Mouse (Mus musculus): Measurements from ENCODE around the gene Gm10799. TPM values are rescaled to one million over a fixed set of nuclear protein-coding genes. Genes with fewer than 3 reads are reported as not detected.
"Not testable (repeated sequence)": the region's sequence is repeated elsewhere in the genome, so short reads cannot be mapped to it uniquely, and the experiment has no call there.

Gene Gm10799
- not detected in 2 replicates for polyA plus RNA-seq (2012; ENCODE audit: insufficient read depth, insufficient read length, missing spikeins)

DNA sequence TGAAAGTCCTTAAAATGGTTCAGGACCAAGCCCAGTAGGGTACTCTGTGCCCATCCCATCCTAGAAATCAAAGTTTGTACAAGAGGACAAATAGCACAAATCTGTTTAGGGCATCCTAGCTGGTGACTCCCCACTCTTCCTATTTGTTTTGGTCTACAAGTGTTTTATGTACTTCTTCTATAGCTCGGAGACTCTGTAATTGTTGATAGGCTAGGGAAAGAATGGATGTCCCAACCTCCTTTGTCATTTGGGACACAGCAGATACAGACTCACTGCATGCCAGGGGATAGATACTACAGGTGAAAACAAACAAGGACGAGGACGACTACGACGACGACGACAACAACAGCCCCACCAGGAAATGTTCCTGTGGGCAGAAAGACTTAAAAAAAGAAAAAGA, at the start of gene Gm10799:
Gene Gm10799, minus strand, starts transcription at position 101 of the 400 bp plus-strand sequence.
- H3K27ac ChIP-seq (ENCODE audit: insufficient read depth, low read depth, low read length); H3K4me1 ChIP-seq (ENCODE audit: control insufficient read depth, insufficient read depth, low read length); H3K4me3 ChIP-seq (ENCODE audit: insufficient read depth, low read length): not testable (repeated sequence)

GRCm38 (mm10) chr2:104117173-104117572, 48.8 kb upstream of the Gm10799 start:
- not testable (repeated sequence) for H3K27ac ChIP-seq (ENCODE audit: insufficient read depth, low read depth, low read length); H3K4me1 ChIP-seq (ENCODE audit: control insufficient read depth, insufficient read depth, low read length); H3K4me3 ChIP-seq (ENCODE audit: insufficient read depth, low read length)

DNA sequence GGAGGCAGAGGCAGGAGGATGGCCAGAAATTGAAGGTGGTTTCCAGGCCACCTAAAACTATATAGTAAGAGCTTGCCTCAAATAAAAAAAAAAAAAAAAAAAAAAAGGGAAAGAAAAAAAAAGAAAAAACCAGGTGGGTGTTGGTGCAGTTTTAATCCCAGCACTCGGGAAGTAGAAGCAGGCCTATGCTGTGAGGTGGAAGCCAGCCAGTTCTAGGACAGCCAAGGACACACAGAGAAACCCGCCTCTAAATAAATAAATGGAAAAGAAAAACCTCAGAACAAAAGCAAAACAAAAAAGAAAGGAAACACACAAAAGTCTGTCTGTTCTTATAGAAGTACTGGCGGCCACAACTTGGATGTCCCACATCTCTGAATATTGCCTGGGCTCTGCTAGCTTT, 46.5 kb upstream of the Gm10799 start:
- TF ChIP-seq POLR2A (IDR thresholded peaks at IDR 0.05; ENCODE audit: borderline replicate concordance, low read depth, low read length) (no peak), CTCF (IDR thresholded peaks at IDR 0.05; ENCODE audit: low read depth, low read length) (no peak)
- H3K4me1 ChIP-seq (ENCODE audit: control insufficient read depth, insufficient read depth, low read length), result peaks cover 13% of the 10 kb centered on the region
- H3K4me3 ChIP-seq (ENCODE audit: insufficient read depth, low read length), result no peak overlapping the region
- H3K27ac ChIP-seq (ENCODE audit: insufficient read depth, low read depth, low read length), result no peak overlapping the region

GRCm38 (mm10) chr2:104113563-104113962, 45.2 kb upstream of the Gm10799 start:
- not testable (repeated sequence) for H3K27ac ChIP-seq (ENCODE audit: insufficient read depth, low read depth, low read length); H3K4me3 ChIP-seq (ENCODE audit: insufficient read depth, low read length)
- H3K4me1 ChIP-seq (ENCODE audit: control insufficient read depth, insufficient read depth, low read length), result peaks cover 22% of the 10 kb centered on the region

DNA sequence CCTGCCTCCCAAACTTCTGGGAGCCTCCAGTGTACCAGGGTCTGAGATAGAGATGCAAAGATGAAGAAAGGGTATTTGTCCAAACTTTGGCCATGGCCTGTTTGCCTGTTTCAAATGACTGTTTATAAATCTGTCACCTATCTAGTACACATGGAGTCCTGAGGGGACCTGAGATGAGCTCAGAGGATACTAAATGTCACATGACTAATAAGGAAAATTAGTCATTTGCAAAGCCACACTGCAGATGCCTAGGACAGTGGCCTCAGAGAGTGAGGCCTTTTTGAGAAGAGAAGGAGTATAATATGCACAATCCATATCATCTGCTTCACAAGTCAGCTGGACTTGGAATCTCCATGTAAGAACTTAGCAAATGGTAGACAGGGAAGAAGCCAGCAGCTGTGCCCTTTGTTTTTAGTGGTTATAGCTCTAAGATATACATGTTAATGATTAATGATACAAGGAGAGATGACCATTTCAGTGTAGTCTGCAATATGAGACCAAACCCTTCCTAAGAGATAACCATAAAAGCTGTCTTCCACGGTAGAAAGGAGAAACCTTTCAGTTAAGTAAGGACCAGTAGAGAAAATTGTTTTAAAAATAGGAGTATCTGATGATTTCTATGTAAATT, 42.9 kb upstream of the Gm10799 start:
- H3K4me1 ChIP-seq (ENCODE audit: control insufficient read depth, insufficient read depth, low read length), result peaks cover 22% of the 10 kb centered on the region
- H3K27ac ChIP-seq (ENCODE audit: insufficient read depth, low read depth, low read length); H3K4me3 ChIP-seq (ENCODE audit: insufficient read depth, low read length): not testable (repeated sequence)

DNA sequence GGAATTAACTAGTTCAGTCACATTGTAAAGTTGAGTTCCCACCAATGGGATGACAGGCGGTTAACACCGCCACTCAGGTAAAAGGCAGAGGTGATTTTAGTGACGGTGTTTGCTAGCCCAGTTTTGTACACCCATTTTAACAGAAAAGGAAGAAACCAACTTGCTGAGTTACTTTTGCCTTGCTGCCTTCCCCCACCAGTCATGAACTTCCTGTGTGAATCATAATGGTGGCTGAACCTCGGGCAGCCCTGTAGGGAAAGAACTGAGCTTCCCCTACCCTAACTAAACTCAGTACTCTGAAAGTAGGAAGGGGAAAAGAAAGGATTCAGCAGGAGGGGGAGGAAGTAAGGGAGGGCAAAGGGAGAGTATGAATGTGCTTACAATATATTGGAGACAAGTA, 41.7 kb upstream of the Gm10799 start:
- Histone ChIP-seq H3K4me3 (ENCODE audit: insufficient read depth, low read length) (no peak overlapping the region), H3K27ac (ENCODE audit: insufficient read depth, low read depth, low read length) (peak overlapping the region; percentile 71), H3K4me1 (ENCODE audit: control insufficient read depth, insufficient read depth, low read length) (peaks cover 25% of the 10 kb centered on the region)
- TF ChIP-seq CTCF (IDR thresholded peaks at IDR 0.05; ENCODE audit: low read depth, low read length) (no peak), POLR2A (IDR thresholded peaks at IDR 0.05; ENCODE audit: borderline replicate concordance, low read depth, low read length) (no peak)

DNA sequence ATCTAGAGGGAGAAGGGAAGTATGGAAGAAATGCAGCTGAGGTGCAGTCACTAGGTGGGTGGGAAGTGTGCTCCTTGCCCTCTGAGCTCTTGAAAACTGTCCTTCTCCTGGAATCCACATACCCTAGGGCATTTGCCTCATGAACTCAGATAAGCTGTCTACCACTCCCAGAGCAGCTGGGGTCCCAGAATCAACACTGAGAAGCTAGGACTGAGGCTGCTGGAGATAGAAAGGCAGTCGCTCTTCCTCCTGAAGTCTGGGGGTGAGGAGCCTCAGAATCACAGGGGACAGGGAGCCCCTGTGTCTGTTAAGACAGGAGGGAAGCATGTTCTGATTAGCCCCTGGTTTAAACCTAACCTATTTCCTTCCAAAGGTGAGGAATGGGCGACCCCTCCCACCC, 41.2 kb upstream of the Gm10799 start:
- H3K27ac ChIP-seq (ENCODE audit: insufficient read depth, low read depth, low read length), result peak overlapping the region; percentile 71
- H3K4me3 ChIP-seq (ENCODE audit: insufficient read depth, low read length), result no peak overlapping the region
- TF ChIP-seq CTCF (IDR thresholded peaks at IDR 0.05; ENCODE audit: low read depth, low read length) (no peak), POLR2A (IDR thresholded peaks at IDR 0.05; ENCODE audit: borderline replicate concordance, low read depth, low read length) (no peak)
- peaks cover 28% of the 10 kb centered on the region for H3K4me1 ChIP-seq (ENCODE audit: control insufficient read depth, insufficient read depth, low read length)

DNA sequence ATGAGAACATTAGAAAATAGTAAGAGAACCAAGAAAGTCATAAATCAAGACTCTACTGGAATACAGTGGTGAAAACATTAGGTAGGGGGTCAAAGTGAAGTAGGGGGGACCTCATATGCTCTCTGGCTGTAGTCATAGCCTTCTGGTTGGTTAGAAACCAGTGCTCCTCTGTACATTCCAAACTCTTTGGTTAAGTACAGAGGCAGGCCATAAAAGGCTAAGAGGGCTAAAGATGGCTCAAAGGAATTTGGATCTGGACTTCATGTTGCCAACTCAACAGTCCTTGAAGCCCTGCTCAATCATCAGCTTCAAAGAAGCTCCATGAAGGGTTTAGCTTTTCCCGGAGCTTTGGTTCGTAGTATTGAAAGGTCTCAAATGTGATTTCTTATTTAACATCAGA, 40.7 kb upstream of the Gm10799 start:
- Histone ChIP-seq H3K4me1 (ENCODE audit: control insufficient read depth, insufficient read depth, low read length) (peaks cover 28% of the 10 kb centered on the region), H3K27ac (ENCODE audit: insufficient read depth, low read depth, low read length) (peak overlapping the region; percentile 71; the same call in 1 of the 2 replicates)
- H3K4me3 ChIP-seq (ENCODE audit: insufficient read depth, low read length), result not testable (repeated sequence)

GRCm38 (mm10) chr2:104104800-104105199, 36.5 kb upstream of the Gm10799 start:
- no peak overlapping the region for H3K4me3 ChIP-seq (ENCODE audit: insufficient read depth, low read length)
- H3K4me1 ChIP-seq (ENCODE audit: control insufficient read depth, insufficient read depth, low read length), result peaks cover 14% of the 10 kb centered on the region
- H3K27ac ChIP-seq (ENCODE audit: insufficient read depth, low read depth, low read length), result no peak overlapping the region
- TF ChIP-seq POLR2A (IDR thresholded peaks at IDR 0.05; ENCODE audit: borderline replicate concordance, low read depth, low read length) (no peak), CTCF (IDR thresholded peaks at IDR 0.05; ENCODE audit: low read depth, low read length) (no peak)

GRCm38 (mm10) chr2:104099946-104100345, 31.6 kb upstream of the Gm10799 start:
- Histone ChIP-seq H3K4me3 (ENCODE audit: insufficient read depth, low read length) (no peak overlapping the region), H3K27ac (ENCODE audit: insufficient read depth, low read depth, low read length) (no peak overlapping the region)

DNA sequence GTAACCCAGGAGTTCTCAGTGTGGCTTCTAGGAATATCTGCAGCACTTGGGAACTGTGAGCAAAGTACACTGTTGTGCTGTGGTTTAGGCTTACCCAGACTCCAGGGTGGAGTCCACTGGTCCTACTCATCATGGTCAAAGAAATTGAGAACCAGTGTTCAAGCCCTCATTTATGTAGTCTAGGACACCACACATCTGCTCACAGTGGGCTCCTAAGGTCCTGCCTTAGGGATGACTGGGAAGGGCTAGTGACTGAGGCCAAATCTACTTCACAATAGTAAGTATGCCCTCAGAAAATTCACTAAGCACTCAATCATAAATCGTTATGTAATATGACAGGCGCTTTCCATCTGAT, 30.9 kb upstream of the Gm10799 start:
- H3K27ac ChIP-seq (ENCODE audit: insufficient read depth, low read depth, low read length), result no peak overlapping the region
- no peak overlapping the region for H3K4me3 ChIP-seq (ENCODE audit: insufficient read depth, low read length)
- peaks cover 2% of the 10 kb centered on the region; the same call in 1 of the 2 replicates for H3K4me1 ChIP-seq (ENCODE audit: control insufficient read depth, insufficient read depth, low read length)
- TF ChIP-seq POLR2A (IDR thresholded peaks at IDR 0.05; ENCODE audit: borderline replicate concordance, low read depth, low read length) (no peak), CTCF (IDR thresholded peaks at IDR 0.05; ENCODE audit: low read depth, low read length) (no peak)

More at GRCm38 (mm10) chr2:104099946-104100345, 31.6 kb upstream of the Gm10799 start:
- peaks cover 6% of the 10 kb centered on the region; the same call in 1 of the 2 replicates for H3K4me1 ChIP-seq (ENCODE audit: control insufficient read depth, insufficient read depth, low read length)
- TF ChIP-seq CTCF (IDR thresholded peaks at IDR 0.05; ENCODE audit: low read depth, low read length) (no peak), POLR2A (IDR thresholded peaks at IDR 0.05; ENCODE audit: borderline replicate concordance, low read depth, low read length) (no peak)
